Mouse (Mus musculus) testis, postnatal 10 days (tissue): Measurements from ENCODE around the gene Bglap3.
"Not testable (repeated sequence)": the region's sequence is repeated elsewhere in the genome, so short reads cannot be mapped to it uniquely, and the experiment has no call there.

Experiments
- DNase-seq: peaks from one replicate; pipeline ENCODE4 v3.0.0; 2021; ENCODE audit warnings: low spot score

Bglap3 gene

GRCm38 (mm10) chr3:88376644-88377043 lies 4.1 kb upstream of the Bglap3 start:
- not testable (repeated sequence) for DNase-seq

GRCm38 (mm10) chr3:88375750-88376626 lies 3.4 kb upstream of the Bglap3 start:
- peak; percentile 42 for DNase-seq

DNA sequence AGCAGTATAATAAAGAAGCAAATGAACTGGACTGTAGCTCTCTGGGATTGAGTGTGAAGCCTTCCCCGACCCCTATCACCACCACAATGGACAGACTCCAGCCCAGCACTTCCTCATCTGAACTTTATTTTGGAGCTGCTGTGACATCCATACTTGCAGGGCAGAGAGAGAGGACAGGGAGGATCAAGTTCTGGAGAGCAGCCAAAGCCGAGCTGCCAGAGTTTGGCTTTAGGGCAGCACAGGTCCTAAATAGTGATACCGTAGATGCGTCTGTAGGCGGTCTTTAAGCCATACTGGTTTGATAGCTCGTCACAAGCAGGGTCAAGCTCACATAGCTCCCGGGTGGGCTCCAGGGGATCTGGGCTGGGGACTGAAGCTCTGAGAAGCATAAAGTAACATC lies 4.0 kb downstream of the Bglap3 start:
- peak; percentile 43 for DNase-seq

DNA sequence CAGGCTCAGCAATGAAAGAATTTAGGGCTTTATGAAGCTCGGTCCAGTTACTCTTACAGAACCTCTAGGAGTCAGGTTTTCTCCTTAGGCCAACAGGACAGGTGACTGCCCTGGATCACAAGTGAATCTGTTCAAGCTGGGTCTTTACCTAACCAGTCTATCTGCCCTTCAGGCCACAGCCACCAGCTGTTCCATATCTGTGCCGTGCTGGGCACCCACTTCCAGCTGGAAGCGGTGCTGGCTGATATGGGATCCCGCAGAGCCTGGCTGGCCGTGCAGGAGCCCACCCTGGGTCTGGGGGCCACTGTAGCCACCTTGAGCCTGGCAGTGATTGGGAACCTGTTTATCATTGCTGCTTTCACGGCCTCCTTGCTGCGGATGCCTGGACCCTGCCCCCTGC lies 5.0 kb downstream of the Bglap3 start:
- not testable (repeated sequence) for DNase-seq

GRCm38 (mm10) chr3:88366830-88367428 lies 5.6 kb downstream of the Bglap3 start:
- peak; percentile 62 for DNase-seq

DNA sequence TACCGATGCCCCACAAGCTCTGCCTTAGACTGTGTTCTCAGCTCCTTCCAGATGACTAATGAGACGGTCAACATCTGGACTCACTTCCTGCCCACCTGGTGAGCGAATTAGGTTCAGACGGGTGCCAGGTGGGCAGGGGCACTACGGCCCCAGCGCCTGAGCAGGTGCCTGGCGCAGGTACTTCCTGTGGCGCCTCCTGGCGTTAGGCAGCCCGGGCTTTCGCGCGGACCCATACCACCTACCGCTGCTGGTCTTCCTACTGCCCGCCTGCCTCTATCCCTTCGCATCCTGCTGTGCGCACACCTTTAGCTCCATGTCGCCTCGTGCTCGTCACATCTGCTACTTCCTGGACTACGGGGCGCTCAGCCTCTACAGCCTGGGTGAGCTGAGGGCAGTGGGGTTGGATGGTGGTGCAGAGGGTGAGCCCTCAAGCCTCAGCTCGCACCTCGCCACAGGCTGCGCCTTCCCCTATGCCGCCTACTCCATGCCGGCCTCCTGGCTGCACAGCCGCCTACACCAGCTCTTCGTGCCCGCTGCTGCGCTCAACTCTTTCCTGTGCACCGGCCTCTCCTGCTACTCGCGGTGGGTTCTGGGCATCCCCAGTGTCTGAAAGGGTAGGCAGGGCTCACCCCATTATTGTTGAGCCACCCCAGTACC lies 6.7 kb downstream of the Bglap3 start:
- DNase-seq: no peak

- DNase-seq: peak; percentile 94
These were observed 8.2 kb downstream of the Bglap3 start, which contains the start of gene Paqr6 for GRCm38 (mm10) chr3:88364337-88364736. Paqr6 (plus strand) TSS chr3:88364584.

GRCm38 (mm10) chr3:88363700-88364099 lies 8.8 kb downstream of the Bglap3 start:
- no peak for DNase-seq

DNA sequence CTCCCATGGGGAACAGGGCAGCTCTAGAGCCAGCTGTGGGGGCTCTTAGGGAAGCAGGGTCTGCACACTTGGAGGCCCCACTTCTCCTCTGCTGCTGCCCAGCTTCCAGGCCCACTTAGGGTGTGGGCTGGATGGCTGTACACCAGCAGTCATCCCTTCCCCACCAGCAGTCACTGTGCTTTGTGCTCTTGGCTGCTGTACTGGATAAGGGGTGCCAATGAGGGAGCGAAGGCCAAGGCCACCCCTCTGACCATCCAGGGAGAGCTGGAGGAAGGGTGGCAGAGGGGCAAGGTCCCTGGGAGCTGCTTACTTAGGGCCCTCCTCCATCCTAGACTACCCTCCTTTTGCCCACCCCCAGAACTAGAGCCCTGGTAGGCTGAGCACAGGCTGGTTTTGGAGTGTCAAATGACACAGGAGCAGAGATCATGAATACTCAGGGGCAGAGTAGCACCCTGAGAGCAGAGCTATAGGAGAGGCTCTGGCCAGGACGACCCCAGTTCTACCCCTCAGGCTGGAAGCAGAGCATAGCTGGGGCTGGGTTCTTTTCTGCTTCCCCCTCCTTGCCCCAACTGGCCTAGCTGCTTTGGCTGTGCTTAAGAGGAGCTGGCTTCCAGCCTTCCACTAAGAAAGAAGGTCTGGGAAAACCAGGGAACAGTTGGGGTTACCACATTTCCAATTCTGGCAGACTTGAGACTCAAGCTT lies 10.8 kb downstream of the Bglap3 start:
- no peak for DNase-seq

DNA sequence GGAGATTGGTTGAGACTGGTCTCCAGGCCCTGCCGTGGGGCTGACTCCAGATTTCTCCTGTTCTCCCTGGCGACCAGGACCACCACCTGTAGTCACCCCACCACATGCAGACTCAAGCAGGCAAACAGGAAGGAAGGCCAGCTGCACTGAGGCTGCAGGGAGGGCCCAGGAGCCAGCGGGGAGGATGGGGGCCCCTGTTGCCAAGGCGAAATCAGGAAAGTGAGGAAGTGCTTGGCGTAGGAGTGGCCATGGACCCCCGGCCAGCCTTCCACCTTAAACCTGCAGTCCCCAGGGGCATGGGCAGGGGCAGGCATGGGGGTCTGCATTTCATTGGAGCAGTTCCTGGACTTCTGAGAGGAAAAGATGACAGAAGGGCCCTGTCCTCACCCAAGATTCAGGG lies 11.4 kb downstream of the Bglap3 start:
- no peak for DNase-seq

GRCm38 (mm10) chr3:88359989-88360388 lies 12.6 kb downstream of the Bglap3 start:
- no peak for DNase-seq

GRCm38 (mm10) chr3:88359584-88359983 lies 13.0 kb downstream of the Bglap3 start:
- no peak for DNase-seq

GRCm38 (mm10) chr3:88354396-88355165 lies 18.0 kb downstream of the Bglap3 start:
- DNase-seq: no peak

- DNase-seq: no peak
These were observed 19.6 kb downstream of the Bglap3 start for GRCm38 (mm10) chr3:88352907-88353306.

GRCm38 (mm10) chr3:88350732-88351131 lies 21.8 kb downstream of the Bglap3 start:
- no peak for DNase-seq

- no peak for DNase-seq
These were observed 33.5 kb downstream of the Bglap3 start for GRCm38 (mm10) chr3:88339006-88339405.

- DNase-seq: no peak
These were observed 34.2 kb downstream of the Bglap3 start for GRCm38 (mm10) chr3:88338316-88338715.

GRCm38 (mm10) chr3:88337367-88338020 lies 35.0 kb downstream of the Bglap3 start:
- no peak for DNase-seq

- DNase-seq: peak; percentile 96
These were observed 36.2 kb downstream of the Bglap3 start, which contains the start of the genes Tmem79 and Smg5 for GRCm38 (mm10) chr3:88336058-88337013. Tmem79 (minus strand) TSS chr3:88336148. Smg5 (plus strand) TSS chr3:88336260.
